Mouse (Mus musculus) C2C12 (cell line): ENCODE data around the gene Theg. TPM values are rescaled to one million over a fixed set of nuclear protein-coding genes. Genes with fewer than 3 reads are reported as not detected.

Experiments
- H3K27me3 ChIP-seq: one replicate; pipeline ENCODE4 v1.6.1; 2011; ENCODE audit not compliant: control insufficient read depth, insufficient read depth, insufficient read length
- H3K36me3 ChIP-seq: one replicate; pipeline ENCODE4 v1.6.1; 2011; ENCODE audit not compliant: control insufficient read depth, insufficient read depth
- H3K4me3 ChIP-seq: one replicate; pipeline ENCODE4 v1.5.1; 2011; ENCODE audit warnings: mild to moderate bottlenecking, control low read depth; ENCODE audit not compliant: poor library complexity, insufficient read depth, severe bottlenecking
- H3K79me2 ChIP-seq: one replicate; pipeline ENCODE4 v1.6.1; 2011; ENCODE audit not compliant: control insufficient read depth, insufficient read depth
- H3K79me3 ChIP-seq: one replicate; pipeline ENCODE4 v1.6.1; 2011; ENCODE audit warnings: low read depth, control low read depth
- H3ac ChIP-seq: one replicate; pipeline ENCODE3; 2011; ENCODE audit warnings: low read depth; ENCODE audit not compliant: control insufficient read depth, insufficient read length
- CEBPB ChIP-seq: IDR thresholded peaks from one replicate; pipeline ENCODE4 v1.6.1; 2011; ENCODE audit warnings: low read depth, mild to moderate bottlenecking, control low read depth, moderate library complexity
- CTCF ChIP-seq: IDR thresholded peaks from one replicate; pipeline ENCODE4 v1.5.1; 2011; ENCODE audit not compliant: control insufficient read depth, insufficient read depth, insufficient read length
- FOSL1 ChIP-seq: IDR thresholded peaks from one replicate; pipeline ENCODE4 v1.8.0; 2011; ENCODE audit warnings: mild to moderate bottlenecking, low read length; ENCODE audit not compliant: poor library complexity, insufficient read depth, severe bottlenecking
- MAX ChIP-seq: IDR thresholded peaks from one replicate; pipeline ENCODE4 v1.6.1; 2011; ENCODE audit warnings: mild to moderate bottlenecking, control low read depth
- MYOD1 ChIP-seq: IDR thresholded peaks from one replicate; pipeline ENCODE4 v1.6.1; 2011; ENCODE audit warnings: low read depth; ENCODE audit not compliant: control insufficient read depth, insufficient read length
- MYOG ChIP-seq: IDR thresholded peaks from one replicate; pipeline ENCODE4 v1.6.1; 2011; ENCODE audit not compliant: control insufficient read depth, insufficient read length; ENCODE audit errors: extremely low read depth
- USF1 ChIP-seq: IDR thresholded peaks from one replicate; pipeline ENCODE4 v1.6.1; 2011; ENCODE audit warnings: low read depth, mild to moderate bottlenecking, control low read depth, moderate library complexity
- polyA plus RNA-seq: library from polyadenylated mRNA; unstranded; fragments of >200 nt; fragmentation: generic; extraction: Trizol; gene quantifications from one replicate; pipeline ENCODE4 v1.2.1, GENCODE M21; 2012; ENCODE audit warnings: missing spikeins

Gene Theg
- polyA plus RNA-seq, 1 experiment: not detected

DNA sequence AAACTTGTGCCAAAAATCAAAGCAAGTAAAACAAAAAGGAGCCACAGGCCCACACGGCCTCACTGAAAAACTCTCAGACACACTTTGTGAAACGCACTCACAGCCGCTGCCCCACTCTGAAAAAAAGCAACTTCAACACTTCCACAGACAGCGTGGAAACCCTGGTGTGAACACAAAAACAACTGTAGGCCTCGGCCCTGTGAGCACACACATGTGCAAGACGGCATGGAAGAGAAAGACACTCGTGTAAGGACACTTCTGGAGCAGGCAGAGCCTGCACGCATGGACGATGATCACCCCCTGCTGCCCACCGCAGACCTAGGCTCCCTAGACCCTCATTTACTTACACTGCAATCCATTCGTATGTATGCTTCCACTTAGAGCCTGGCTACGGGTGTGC is 41.2 kb downstream of the Theg start:
- H3K79me3 ChIP-seq: no peaks in the 10 kb centered on the region
- no peak overlapping the region for H3K4me3 ChIP-seq
- H3ac ChIP-seq: no peak overlapping the region
- TF ChIP-seq USF1 (no peak), CEBPB (no peak), MYOD1 (no peak), MAX (no peak), MYOG (no peak), CTCF (no peak), FOSL1 (no peak)
- H3K27me3 ChIP-seq: no peaks in the 10 kb centered on the region
- peaks cover 13% of the 10 kb centered on the region for H3K79me2 ChIP-seq
- peaks cover 79% of the 10 kb centered on the region for H3K36me3 ChIP-seq

DNA sequence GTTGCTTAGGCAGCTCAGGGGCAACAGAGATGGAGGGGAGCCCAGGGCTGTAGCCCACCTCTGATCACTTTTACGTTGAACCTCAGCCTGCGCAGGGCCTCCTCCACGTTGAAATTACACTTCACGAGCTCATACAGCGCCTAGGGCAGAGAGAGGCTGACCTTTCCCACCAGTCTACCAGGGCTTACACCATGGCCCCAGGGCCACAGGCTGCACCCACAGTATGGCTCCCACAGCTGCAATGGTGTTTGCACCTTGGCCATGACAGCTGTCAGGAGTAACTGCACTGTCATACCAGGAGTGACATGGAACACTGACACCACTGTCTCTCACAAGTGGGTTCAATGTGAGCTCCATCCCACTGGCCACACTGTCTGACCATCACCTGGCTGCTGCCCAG is 42.5 kb downstream of the Theg start:
- H3K79me2 ChIP-seq: peaks cover under 1% of the 10 kb centered on the region
- H3K4me3 ChIP-seq: no peak overlapping the region
- H3ac ChIP-seq: no peak overlapping the region
- TF ChIP-seq MYOD1 (no peak), CTCF (no peak), USF1 (no peak), MAX (no peak), MYOG (no peak), CEBPB (no peak), FOSL1 (no peak)
- no peaks in the 10 kb centered on the region for H3K27me3 ChIP-seq
- no peaks in the 10 kb centered on the region for H3K79me3 ChIP-seq
- peaks cover 84% of the 10 kb centered on the region for H3K36me3 ChIP-seq

DNA sequence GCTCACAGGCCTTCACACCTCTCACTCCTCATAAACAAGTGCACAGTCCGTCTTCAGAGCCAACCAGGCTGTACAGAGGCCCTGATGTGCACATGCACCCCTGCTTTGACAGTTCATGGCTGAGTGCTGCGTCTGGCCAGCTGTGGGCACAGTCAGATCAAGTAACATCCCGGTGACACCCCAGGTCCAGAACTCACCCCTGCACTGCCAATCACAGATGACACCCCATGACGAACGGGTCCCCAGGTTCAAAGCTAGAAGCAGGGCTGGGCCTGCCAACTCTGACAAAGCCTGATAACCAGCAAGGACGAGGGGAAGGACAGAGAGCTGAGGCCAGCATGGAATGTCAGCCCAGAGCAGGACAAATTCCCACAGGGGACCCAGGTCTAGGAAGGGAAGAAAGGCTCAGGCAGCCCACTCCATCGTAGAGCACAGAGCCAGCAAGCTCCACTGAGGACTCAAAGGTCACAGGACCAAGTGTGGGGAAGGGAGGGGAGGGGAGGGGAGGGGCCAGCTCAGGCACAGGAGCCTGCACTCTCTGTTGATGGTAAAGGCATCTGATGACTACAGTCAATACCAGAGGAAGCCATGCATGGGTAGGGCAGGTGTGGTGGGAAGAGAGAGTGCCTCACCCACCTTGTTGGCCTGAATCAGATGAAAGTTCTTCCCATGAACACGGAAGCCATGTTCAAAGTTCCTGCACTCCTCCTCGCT is 43.1 kb downstream of the Theg start:
- no peaks in the 10 kb centered on the region for H3K27me3 ChIP-seq
- H3ac ChIP-seq: no peak overlapping the region
- no peak overlapping the region for H3K4me3 ChIP-seq
- H3K79me2 ChIP-seq: no peaks in the 10 kb centered on the region
- H3K36me3 ChIP-seq: peaks cover 88% of the 10 kb centered on the region
- no peaks in the 10 kb centered on the region for H3K79me3 ChIP-seq
- TF ChIP-seq CTCF (no peak), USF1 (no peak), MYOG (no peak), FOSL1 (no peak), MAX (no peak), MYOD1 (no peak), CEBPB (no peak)

DNA sequence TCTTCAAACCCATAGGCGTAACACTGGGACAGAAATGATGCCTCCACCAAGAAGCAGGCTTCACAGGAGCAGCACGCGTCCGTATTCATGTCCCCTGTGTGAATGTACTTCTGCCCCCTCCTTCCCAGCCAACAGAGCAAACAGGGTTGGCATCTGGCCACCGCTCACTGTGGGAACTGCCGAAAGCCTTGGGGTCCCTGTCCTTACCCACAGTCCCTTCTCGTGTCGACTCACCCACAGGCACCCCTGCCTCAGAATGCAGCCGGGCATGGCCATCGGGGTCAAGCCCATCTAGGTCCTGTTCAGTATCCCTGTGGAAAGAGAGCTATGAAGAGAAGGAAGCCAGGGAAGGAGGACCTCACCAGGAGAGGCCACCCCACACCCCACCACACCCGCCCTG is 45.0 kb downstream of the Theg start:
- Histone ChIP-seq H3K4me3 (no peak overlapping the region), H3K79me2 (no peaks in the 10 kb centered on the region), H3K27me3 (no peaks in the 10 kb centered on the region), H3K79me3 (no peaks in the 10 kb centered on the region), H3ac (no peak overlapping the region), H3K36me3 (peaks cover 84% of the 10 kb centered on the region)
- TF ChIP-seq MYOD1 (no peak), CTCF (no peak), FOSL1 (no peak), MYOG (no peak), USF1 (no peak), MAX (no peak), CEBPB (no peak)

DNA sequence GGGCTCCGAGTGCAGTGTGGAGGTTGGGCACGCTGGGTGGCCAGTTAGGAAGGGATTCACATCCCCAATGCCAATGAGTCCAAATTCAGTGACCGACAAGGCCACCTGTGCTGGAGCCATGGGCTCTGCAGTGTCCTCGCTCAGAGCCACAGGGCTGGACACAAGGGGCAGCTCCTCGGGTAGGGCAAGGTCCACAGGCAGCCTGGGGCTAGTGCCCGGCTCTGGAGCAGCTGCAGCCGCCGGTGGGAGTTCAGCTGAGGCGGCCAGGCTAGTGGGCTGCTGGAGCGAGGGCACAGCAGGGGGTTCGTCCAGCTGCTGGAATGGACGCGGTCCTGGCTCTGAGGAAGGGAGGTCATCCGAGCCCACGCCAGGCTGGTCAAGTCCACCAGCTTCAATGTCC is 45.6 kb downstream of the Theg start:
- Histone ChIP-seq H3K36me3 (peaks cover 77% of the 10 kb centered on the region), H3K27me3 (no peaks in the 10 kb centered on the region), H3K79me3 (no peaks in the 10 kb centered on the region), H3ac (no peak overlapping the region), H3K79me2 (no peaks in the 10 kb centered on the region), H3K4me3 (no peak overlapping the region)
- TF ChIP-seq USF1 (no peak), MYOD1 (no peak), MYOG (no peak), MAX (no peak), FOSL1 (no peak), CEBPB (no peak), CTCF (no peak)

DNA sequence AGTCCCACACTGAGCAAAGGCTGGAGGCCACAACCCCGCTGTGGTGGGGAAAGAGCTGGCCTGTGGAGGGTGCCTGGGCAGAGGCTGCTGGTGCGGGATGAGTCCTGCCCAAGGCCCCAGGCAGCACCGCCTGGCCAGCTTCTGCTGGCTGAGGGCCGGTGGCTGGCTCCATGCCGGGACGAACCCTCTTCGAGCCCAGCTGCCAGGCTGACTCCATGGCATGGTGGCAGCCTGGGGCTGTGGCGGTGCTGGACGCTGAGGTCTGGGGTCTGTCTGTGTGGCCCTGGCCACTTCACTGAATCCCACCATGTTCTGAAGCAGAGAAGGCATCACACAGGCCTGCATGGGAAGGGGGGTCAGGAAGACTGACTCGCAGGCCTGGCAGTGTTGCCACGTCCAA is 46.4 kb downstream of the Theg start:
- TF ChIP-seq MAX (no peak), MYOD1 (no peak), FOSL1 (no peak), CTCF (no peak), USF1 (no peak), CEBPB (no peak), MYOG (no peak)
- Histone ChIP-seq H3K27me3 (no peaks in the 10 kb centered on the region), H3ac (no peak overlapping the region), H3K36me3 (peaks cover 70% of the 10 kb centered on the region), H3K79me3 (no peaks in the 10 kb centered on the region), H3K79me2 (no peaks in the 10 kb centered on the region), H3K4me3 (no peak overlapping the region)
